Mouse (Mus musculus) left cerebral cortex, adult 8-10 months (tissue): Measurements from ENCODE around the gene Gm14214. TPM values are rescaled to one million over a fixed set of nuclear protein-coding genes. Genes with fewer than 3 reads are reported as not detected.

Experiments
- DNase-seq, 2 experiments: peaks; one replicate each; pipeline ENCODE4 v3.0.0; 2022; ENCODE audit warnings: low spot score in 2 of 2
- total RNA-seq, 4 experiments: library from RNA; stranded (reverse); gene quantifications; 2 replicates each; pipeline ENCODE4 v1.2.4; 2022

Gm14214 gene
- total RNA-seq, 4 experiments from 2014 or later: not detected

- DNase-seq: no peak
Observed at GRCm38 (mm10) chr2:154732503-154733141, 37.2 kb downstream of the Gm14214 start.

GRCm38 (mm10) chr2:154731916-154732315 is 37.9 kb downstream of the Gm14214 start:
- DNase-seq: no peak

- no peak for DNase-seq
Observed at GRCm38 (mm10) chr2:154730841-154731240, 39.0 kb downstream of the Gm14214 start.

GRCm38 (mm10) chr2:154729737-154730136 is 40.1 kb downstream of the Gm14214 start:
- DNase-seq: no peak

- DNase-seq: no peak
Observed at GRCm38 (mm10) chr2:154723473-154723872, 46.4 kb downstream of the Gm14214 start.

- DNase-seq: no peak
Observed at GRCm38 (mm10) chr2:154720315-154720714, 49.5 kb downstream of the Gm14214 start.

Other genes starting within 250 kb of the Gm14214 start
- under 1 TPM in 3 of 4 experiments, not detected in 1; 0.57 to 0.87 (median 0.76) TPM for gene 1700003F12Rik, start 222.9 kb downstream of the Gm14214 start, total RNA-seq
- not detected for gene Actl10, start 218.3 kb downstream of the Gm14214 start, total RNA-seq
- 10 to 100 TPM; 76.7 to 90.9 (median 82.4) TPM for gene Necab3, start 211.1 kb downstream of the Gm14214 start, total RNA-seq
- gene E2f1, start 200.1 kb downstream of the Gm14214 start, total RNA-seq: 10 to 100 TPM; 10.5 to 13.9 (median 13.1) TPM
- gene Pxmp4, start 166.3 kb downstream of the Gm14214 start, total RNA-seq: 10 to 100 TPM; 13.2 to 15.2 (median 14.1) TPM
- 10 to 100 TPM in 3 of 4 experiments, 1 to 10 TPM in 1; 9.5 to 10.9 (median 10.2) TPM for gene Zfp341, start 156.7 kb downstream of the Gm14214 start, total RNA-seq
- gene 4930519P11Rik, start 156.6 kb downstream of the Gm14214 start, total RNA-seq: not detected
- gene Chmp4b, start 118.3 kb downstream of the Gm14214 start, total RNA-seq: 100 to 1,000 TPM; 201 to 231 (median 219) TPM
- 100 to 1,000 TPM in 3 of 4 experiments, 10 to 100 TPM in 1; 98.0 to 109 (median 104) TPM for gene Raly, start 21.1 kb upstream of the Gm14214 start, total RNA-seq
- gene a, start 21.4 kb upstream of the Gm14214 start, total RNA-seq: not detected
- gene Eif2s2, start 122.9 kb upstream of the Gm14214 start, total RNA-seq: 10 to 100 TPM; 47.1 to 49.1 (median 48.8) TPM
- gene Gm14226, start 248.2 kb upstream of the Gm14214 start, total RNA-seq: under 1 TPM; 0.14 to 0.28 (median 0.22) TPM